Mouse (Mus musculus) liver, postnatal 0 days (tissue): Measurements from ENCODE around the gene Dlg2. TPM values are rescaled to one million over a fixed set of nuclear protein-coding genes. Genes with fewer than 3 reads are reported as not detected.
"Not testable (repeated sequence)": the region's sequence is repeated elsewhere in the genome, so short reads cannot be mapped to it uniquely, and the experiment has no call there.

ENCODE experiments used
- ATAC-seq: fragments of 200-750 bp; cut with Nextera tagmentation; 2 replicates; pipeline ENCODE4 v1.8.0; 2017; ENCODE audit warnings: mild to moderate bottlenecking, moderate library complexity
- DNase-seq: peaks from one replicate; pipeline ENCODE4 v3.0.0-alpha.2; 2016
- H3K27ac ChIP-seq: fragments of 300-500 bp; sonication (generic); 2 replicates; pipeline ENCODE4 v1.5.1; 2014; ENCODE audit warnings: antibody characterized with exemption, moderate library complexity, mild to moderate bottlenecking, low read depth
- H3K27me3 ChIP-seq: fragments of 300-500 bp; sonication (generic); 2 replicates; pipeline ENCODE4 v1.6.1; 2014; ENCODE audit warnings: low read length, control low read depth, mixed read lengths; ENCODE audit not compliant: insufficient read depth
- H3K36me3 ChIP-seq: fragments of 300-500 bp; sonication (generic); replicated peaks from 2 replicates; pipeline ENCODE4 v1.6.1; 2014; ENCODE audit warnings: mild to moderate bottlenecking, control low read depth, low read length, moderate library complexity, mixed read lengths; ENCODE audit not compliant: insufficient read depth
- H3K4me1 ChIP-seq: fragments of 300-500 bp; sonication (generic); 2 replicates; pipeline ENCODE4 v1.6.1; 2014; ENCODE audit warnings: antibody characterized with exemption, mild to moderate bottlenecking, control low read depth; ENCODE audit not compliant: insufficient read depth
- H3K4me2 ChIP-seq: fragments of 300-500 bp; sonication (generic); 2 replicates; pipeline ENCODE4 v1.6.1; 2014; ENCODE audit warnings: low read depth, mild to moderate bottlenecking, low read length, moderate library complexity, mixed read lengths
- H3K4me3 ChIP-seq: fragments of 300-500 bp; sonication (generic); 2 replicates; pipeline ENCODE4 v1.5.1; 2014; ENCODE audit warnings: low read depth, low read length
- H3K9ac ChIP-seq: fragments of 300-500 bp; sonication (generic); replicated peaks from 2 replicates; pipeline ENCODE4 v1.6.1; 2014; ENCODE audit warnings: mild to moderate bottlenecking, moderate library complexity
- H3K9me3 ChIP-seq: fragments of 300-500 bp; sonication (generic); 2 replicates; pipeline ENCODE4 v1.6.1; 2016; ENCODE audit warnings: mild to moderate bottlenecking, control low read depth, low read length, mixed read lengths
- CTCF ChIP-seq: sonication (generic); IDR thresholded peaks from 2 replicates; pipeline ENCODE4 v1.5.1; 2016; ENCODE audit warnings: antibody characterized with exemption, low read depth
- EP300 ChIP-seq: IDR thresholded peaks from 2 replicates; pipeline ENCODE4 v1.6.1; 2016; ENCODE audit warnings: antibody characterized with exemption, low read depth, mild to moderate bottlenecking
- WGBS: fragments of 180-500 bp; shearing (Covaris S2); extraction: QIAGEN DNeasy Blood & Tissue Kit; methylation state at CpG from one replicate; pipeline ENCODE4 v1.1.7; 2014; ENCODE audit not compliant: insufficient replicate concordance; 5-methylcytosine and 5-hydroxymethylcytosine counted together
- polyA plus RNA-seq: library from polyadenylated mRNA; unstranded; fragments of >200 nt; fragmentation: Nextera tagmentation; extraction: Ambion mirVana; gene quantifications from 2 replicates; pipeline ENCODE4 v1.2.1, GENCODE M21; 2015

The Dlg2 gene
- polyA plus RNA-seq, 1 experiment from 2014 or later = 0.41 TPM

DNA sequence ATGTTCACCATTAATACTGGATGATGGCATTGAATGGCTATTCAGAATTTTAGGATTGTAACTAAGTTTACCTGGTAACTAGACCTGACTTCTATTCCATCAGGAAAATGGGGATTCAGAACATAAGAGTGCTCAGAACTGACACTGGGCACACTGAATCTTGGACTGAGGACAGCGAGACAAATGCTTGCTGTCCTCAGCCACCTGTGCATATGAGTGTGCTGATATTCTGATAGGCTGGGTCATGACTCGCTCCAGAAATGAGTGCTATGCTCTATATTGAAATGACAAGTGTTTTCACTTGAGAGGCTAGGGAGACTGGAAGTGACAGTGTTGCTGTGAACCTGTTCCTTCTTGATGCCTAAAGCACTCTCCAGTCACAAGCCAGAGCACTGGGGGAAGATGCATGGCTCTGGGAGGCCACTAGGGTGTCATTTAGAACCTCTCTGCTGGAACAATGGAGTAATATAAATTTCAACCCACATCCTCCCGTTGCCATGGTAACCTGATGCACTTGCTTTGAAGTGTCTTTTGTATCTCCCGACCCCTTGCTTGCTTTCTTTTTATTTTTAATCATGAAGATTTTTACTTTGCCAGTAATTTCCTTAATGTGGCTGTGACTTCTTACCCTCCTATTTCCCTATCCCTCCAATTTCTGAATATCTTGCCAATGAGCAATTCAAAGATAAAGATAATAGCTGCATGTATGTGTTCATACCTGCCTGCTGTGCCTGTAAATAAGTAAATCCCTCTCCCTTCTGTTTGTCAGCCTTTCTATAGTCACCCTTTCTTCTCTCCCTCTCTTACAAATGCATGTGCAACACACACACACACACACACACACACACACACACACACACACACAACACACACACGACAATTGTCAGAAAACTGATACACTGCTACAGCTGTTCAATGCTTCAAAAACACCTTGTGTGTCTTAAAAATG, 367.1 kb downstream of the Dlg2 start:
- no peak for ATAC-seq

DNA sequence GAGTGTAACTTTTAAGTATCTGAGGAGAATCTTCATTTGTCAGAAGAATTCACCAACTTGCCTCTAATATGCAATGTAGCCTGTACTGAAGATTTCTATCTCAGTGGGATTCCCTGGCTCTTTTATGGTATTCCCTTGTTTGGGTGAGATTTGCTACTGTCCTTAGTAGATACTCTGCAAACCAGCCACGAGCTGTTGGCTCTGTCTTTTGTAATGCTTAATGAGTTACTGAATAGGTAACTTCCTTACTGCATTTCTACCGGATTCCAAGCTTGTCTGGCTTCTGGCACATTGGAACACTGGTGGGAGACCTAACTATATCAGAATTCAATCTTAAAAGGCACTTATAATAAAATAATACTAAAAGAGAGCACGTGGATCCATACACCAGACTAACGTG, 400.3 kb downstream of the Dlg2 start:
- H3K9me3 ChIP-seq, H3K4me1 ChIP-seq, H3K9ac ChIP-seq, H3K27ac ChIP-seq, H3K36me3 ChIP-seq, H3K4me3 ChIP-seq, H3K4me2 ChIP-seq, H3K27me3 ChIP-seq, ATAC-seq, DNase-seq: not testable (repeated sequence)
- 55% methylated on average over 4 of the region's 4 CpGs for whole genome bisulfite sequencing

More for the DNA sequence above, 367.1 kb downstream of the Dlg2 start:
- Histone ChIP-seq H3K9ac (no peak overlapping the region), H3K4me1 (no peaks in the 10 kb centered on the region), H3K27me3 (no peaks in the 10 kb centered on the region), H3K9me3 (no peaks in the 10 kb centered on the region), H3K36me3 (no peaks in the 10 kb centered on the region), H3K4me2 (no peak overlapping the region), H3K27ac (no peak overlapping the region), H3K4me3 (no peak overlapping the region)
- TF ChIP-seq CTCF = no peak
- no peak for TF ChIP-seq EP300
- no peak for DNase-seq
- WGBS = 47% methylated on average over 5 of the region's 5 CpGs

DNA sequence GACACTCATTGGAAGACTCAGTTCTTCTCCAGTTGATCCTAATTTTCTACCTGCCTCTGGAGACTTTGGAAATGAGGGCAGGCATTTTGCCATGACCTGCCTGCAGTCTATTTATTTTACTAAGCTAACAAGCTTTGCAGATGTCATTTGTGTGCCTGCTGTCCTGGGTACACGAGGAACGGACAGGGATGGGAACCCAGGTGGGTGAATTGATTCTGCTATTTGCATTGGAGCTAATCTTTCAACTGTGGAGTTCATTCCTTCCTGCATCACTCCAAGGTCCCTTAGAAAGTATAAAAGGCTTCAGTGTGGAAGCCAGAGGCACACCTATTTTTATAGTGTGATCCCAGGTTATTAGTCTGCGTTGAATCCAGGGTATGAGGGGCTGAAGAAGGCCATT, 406.3 kb downstream of the Dlg2 start:
- WGBS = 46% methylated on average over 3 of the region's 3 CpGs
- no peaks in the 10 kb centered on the region for H3K9me3 ChIP-seq
- no peaks in the 10 kb centered on the region for H3K36me3 ChIP-seq
- peak overlapping the region; percentile 48; the same call in 1 of the 2 replicates for H3K27ac ChIP-seq
- no peaks in the 10 kb centered on the region for H3K27me3 ChIP-seq
- H3K4me1 ChIP-seq = peaks cover 3% of the 10 kb centered on the region; the same call in 1 of the 2 replicates
- H3K4me2 ChIP-seq = no peak overlapping the region
- TF ChIP-seq CTCF (no peak), EP300 (no peak)
- DNase-seq (peak; percentile 48), ATAC-seq (peak; percentile 92)
- no peak overlapping the region for H3K9ac ChIP-seq
- no peak overlapping the region for H3K4me3 ChIP-seq

DNA sequence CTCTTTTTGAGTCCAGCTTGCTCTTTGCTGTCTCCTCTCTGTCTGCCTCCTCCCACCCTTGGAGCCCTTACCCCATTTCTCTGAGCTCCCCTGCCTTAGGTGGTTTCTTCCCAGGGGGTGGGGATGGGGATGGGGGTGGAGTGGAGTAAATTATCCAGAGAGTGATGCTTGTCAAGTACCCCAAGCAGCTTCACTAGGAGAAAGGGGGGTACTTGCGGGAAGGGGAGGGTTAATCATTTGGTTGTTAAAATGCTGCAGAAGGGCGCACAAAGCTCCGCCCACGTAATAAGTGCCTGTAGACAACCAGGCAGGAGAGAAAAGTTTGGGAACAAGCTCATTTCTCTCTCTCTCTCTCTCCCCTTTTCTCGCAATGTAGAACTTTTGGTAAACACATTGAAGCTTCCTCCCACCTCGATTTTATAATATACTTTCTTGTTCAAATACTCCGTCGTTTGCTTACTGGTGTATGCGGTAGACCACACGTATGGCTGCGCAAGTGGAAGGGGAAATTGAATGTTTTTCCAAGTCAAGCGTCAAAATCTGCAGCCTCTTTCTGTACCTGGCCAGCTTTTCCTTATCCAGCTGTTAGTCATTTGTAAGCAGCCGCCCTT, 410.0 kb downstream of the Dlg2 start:
- no peak for TF ChIP-seq EP300
- no peak for TF ChIP-seq CTCF
- H3K36me3 ChIP-seq = no peaks in the 10 kb centered on the region
- 2% methylated on average over 13 of the region's 13 CpGs for WGBS
- no peaks in the 10 kb centered on the region for H3K27me3 ChIP-seq
- H3K9ac ChIP-seq = no peak overlapping the region
- ATAC-seq (no peak), DNase-seq (no peak)
- no peak overlapping the region for H3K27ac ChIP-seq
- H3K4me2 ChIP-seq = peak overlapping the region; percentile 58
- peaks cover 3% of the 10 kb centered on the region; the same call in 1 of the 2 replicates for H3K4me1 ChIP-seq
- H3K9me3 ChIP-seq = no peaks in the 10 kb centered on the region
- peak overlapping the region; percentile 19; the same call in 1 of the 2 replicates for H3K4me3 ChIP-seq

DNA sequence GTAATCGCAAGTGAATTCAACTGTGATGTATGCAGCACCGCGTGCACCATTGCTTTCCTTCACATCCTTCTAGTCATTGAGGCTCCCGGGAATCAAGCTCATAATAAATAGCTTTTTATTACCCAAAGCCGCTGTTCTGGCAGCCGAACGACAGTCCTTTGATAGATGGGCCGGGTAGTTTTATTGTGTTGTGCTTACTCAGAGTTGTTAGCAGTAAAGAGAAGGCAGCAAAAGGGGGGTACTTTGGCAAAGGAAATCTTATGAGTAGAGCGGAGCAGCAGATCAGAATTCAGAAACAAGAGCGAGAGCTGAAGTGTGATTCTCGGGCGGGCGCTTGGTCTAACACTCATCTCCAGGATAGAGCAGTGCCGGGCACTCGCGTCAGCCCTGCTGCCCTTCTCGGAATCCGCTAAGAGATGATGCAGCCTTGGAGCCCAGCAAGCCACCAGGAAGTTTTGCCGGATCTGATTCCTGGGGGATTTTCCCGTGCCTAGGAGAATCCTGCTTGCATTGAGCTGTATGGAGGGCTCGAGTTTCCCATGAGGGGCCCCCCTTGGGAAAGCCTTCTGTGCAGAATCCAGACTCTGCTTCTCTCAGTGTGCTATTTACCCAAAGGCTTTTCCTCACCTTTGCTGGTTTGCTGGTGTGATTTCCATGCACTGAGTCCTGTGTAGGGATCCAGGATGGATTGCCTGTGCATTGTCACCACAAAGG, 410.7 kb downstream of the Dlg2 start:
- TF ChIP-seq EP300 = no peak
- TF ChIP-seq CTCF = no peak
- Histone ChIP-seq H3K27me3 (no peaks in the 10 kb centered on the region), H3K9ac (no peak overlapping the region), H3K36me3 (no peaks in the 10 kb centered on the region), H3K4me3 (peak overlapping the region; percentile 19; the same call in 1 of the 2 replicates), H3K9me3 (no peaks in the 10 kb centered on the region), H3K4me2 (peak overlapping the region; percentile 58), H3K27ac (no peak overlapping the region), H3K4me1 (peaks cover 3% of the 10 kb centered on the region; the same call in 1 of the 2 replicates)
- WGBS = 2% methylated on average over 21 of the region's 21 CpGs
- DNase-seq (peak; percentile 13), ATAC-seq (no peak)

DNA sequence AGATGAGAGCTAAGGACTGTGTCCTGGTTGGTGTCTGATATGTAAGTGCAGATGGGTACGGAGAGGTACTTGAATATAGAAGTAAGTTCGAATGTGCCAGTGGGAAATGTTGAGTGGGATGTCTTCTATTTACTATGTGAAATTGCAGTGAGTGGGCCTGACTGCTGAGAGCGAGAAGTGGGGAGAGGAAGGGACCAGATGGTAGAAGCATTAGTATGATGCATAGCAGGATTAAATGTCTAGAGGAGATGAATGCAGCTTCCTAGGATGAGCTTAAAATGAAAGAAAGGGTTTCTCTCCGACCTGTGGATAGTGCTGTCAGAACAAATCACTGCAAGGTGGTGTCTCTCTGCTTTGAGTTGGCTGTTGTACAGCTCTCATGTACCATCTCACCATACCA, 451.0 kb downstream of the Dlg2 start:
- Histone ChIP-seq H3K36me3 (no peaks in the 10 kb centered on the region), H3K27ac (no peak overlapping the region), H3K9me3 (no peaks in the 10 kb centered on the region), H3K27me3 (no peaks in the 10 kb centered on the region), H3K4me3 (no peak overlapping the region), H3K4me1 (no peaks in the 10 kb centered on the region), H3K9ac (no peak overlapping the region), H3K4me2 (no peak overlapping the region)
- DNase-seq (no peak), ATAC-seq (no peak)
- no peak for TF ChIP-seq EP300
- TF ChIP-seq CTCF = no peak
- 60% methylated on average over 4 of the region's 4 CpGs for WGBS
